Mouse (Mus musculus) testis, adult 2 months (tissue): ENCODE data around the gene Gm42878. TPM values are rescaled to one million over a fixed set of nuclear protein-coding genes. Genes with fewer than 3 reads are reported as not detected.
A peak's percentile ranks its signal among the peaks of the same experiment; 100 is the strongest.
"Not testable (repeated sequence)": the region's sequence is repeated elsewhere in the genome, so short reads cannot be mapped to it uniquely, and the experiment has no call there.

Experiments
- H3K27ac ChIP-seq: fragments of 200-500 bp; 2 replicates; pipeline ENCODE4 v1.5.1; 2012; ENCODE audit warnings: low read depth, low read length; ENCODE audit not compliant: control insufficient read depth, insufficient read depth
- H3K27me3 ChIP-seq: fragments of 200-500 bp; 2 replicates; pipeline ENCODE4 v1.6.1; 2012; ENCODE audit warnings: mild to moderate bottlenecking, low read length, moderate library complexity; ENCODE audit not compliant: control insufficient read depth, insufficient read depth
- H3K36me3 ChIP-seq: fragments of 200-500 bp; 2 replicates; pipeline ENCODE4 v1.6.1; 2012; ENCODE audit warnings: mild to moderate bottlenecking, low read length; ENCODE audit not compliant: control insufficient read depth, insufficient read depth
- H3K4me1 ChIP-seq: fragments of 200-500 bp; 2 replicates; pipeline ENCODE4 v1.6.1; 2012; ENCODE audit warnings: low read length; ENCODE audit not compliant: control insufficient read depth, insufficient read depth
- H3K4me3 ChIP-seq: fragments of 200-500 bp; 2 replicates; pipeline ENCODE4 v1.5.1; 2012; ENCODE audit warnings: low read depth, mild to moderate bottlenecking, low read length, moderate library complexity, mixed read lengths; ENCODE audit not compliant: control insufficient read depth
- CTCF ChIP-seq: fragments of 200-500 bp; IDR thresholded peaks from 2 replicates; pipeline ENCODE4 v1.5.1; 2012; ENCODE audit warnings: low read depth, mild to moderate bottlenecking, inconsistent platforms, low read length, moderate library complexity; ENCODE audit not compliant: control insufficient read depth, insufficient read depth, insufficient replicate concordance
- POLR2A ChIP-seq: fragments of 200-500 bp; IDR thresholded peaks from 2 replicates; pipeline ENCODE4 v1.6.1; 2012; ENCODE audit warnings: low read depth, mild to moderate bottlenecking, inconsistent platforms, low read length, moderate library complexity; ENCODE audit not compliant: control insufficient read depth
- polyA plus RNA-seq: library from polyadenylated mRNA; depleted of rRNA; stranded (reverse); fragments of >200 nt; gene quantifications from 2 replicates; pipeline ENCODE4 v1.2.3, GENCODE M21; 2012

Gene Gm42878
- polyA plus RNA-seq, 1 experiment: 0.14 TPM

DNA sequence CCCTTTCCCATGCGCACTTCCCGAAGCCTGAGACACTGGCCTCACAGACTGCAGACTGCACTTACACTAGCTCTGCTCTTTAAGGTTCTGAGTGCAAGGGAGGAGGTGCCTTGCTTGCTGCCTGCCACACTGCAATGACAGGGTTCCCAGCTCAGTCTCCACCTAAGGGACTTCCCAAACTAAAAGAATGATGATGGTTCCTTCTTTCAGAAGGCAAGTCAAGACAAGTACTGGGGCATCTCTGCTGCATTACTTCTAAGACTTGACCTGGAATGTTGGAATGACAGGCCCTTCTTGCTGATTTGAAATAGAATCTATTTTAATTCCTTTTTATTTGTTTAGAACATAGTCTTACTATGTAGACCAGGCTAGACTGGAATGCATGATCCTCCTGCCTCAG is 7.7 kb downstream of the Gm42878 start:
- no peaks in the 10 kb centered on the region for H3K27me3 ChIP-seq
- H3K4me1 ChIP-seq: peaks cover 5% of the 10 kb centered on the region
- H3K27ac ChIP-seq: no peak overlapping the region
- TF ChIP-seq CTCF: no peak
- no peak for TF ChIP-seq POLR2A
- no peaks in the 10 kb centered on the region; the same call in 1 of the 2 replicates for H3K36me3 ChIP-seq
- no peak overlapping the region for H3K4me3 ChIP-seq

DNA sequence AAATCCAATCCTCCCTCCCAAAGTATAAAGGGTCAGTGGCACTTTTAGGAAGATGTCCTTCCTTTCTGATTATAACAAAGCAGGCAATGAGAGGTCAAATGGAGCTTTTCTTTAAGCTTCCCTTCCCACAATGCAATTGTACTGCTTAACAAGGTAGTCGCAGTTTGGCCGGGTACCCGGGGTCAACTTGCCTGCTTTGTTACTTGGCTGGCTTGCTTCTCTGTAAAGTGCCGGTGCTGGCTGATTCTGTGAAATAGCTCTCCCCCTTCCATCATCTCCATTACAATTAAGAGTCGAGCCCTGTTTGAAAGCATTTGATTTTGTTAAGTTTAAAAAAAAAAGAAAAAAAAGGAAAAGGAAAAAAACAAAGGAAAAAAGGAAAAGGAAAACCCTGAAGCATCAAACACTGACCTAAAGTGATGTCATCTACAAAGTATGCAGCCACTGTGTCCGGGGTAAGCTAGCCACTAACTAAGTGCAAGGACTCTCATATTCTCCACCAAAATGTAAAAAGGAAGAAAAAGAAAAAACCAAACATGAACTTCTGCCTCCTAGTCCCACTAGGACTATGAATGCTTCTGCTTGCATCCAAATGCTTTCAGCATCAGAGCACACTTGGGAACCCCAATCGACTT is 8.2 kb downstream of the Gm42878 start:
- Histone ChIP-seq H3K27ac (no peak overlapping the region), H3K27me3 (no peaks in the 10 kb centered on the region), H3K36me3 (no peaks in the 10 kb centered on the region; the same call in 1 of the 2 replicates), H3K4me1 (no peaks in the 10 kb centered on the region), H3K4me3 (no peak overlapping the region)
- no peak for TF ChIP-seq CTCF
- no peak for TF ChIP-seq POLR2A

DNA sequence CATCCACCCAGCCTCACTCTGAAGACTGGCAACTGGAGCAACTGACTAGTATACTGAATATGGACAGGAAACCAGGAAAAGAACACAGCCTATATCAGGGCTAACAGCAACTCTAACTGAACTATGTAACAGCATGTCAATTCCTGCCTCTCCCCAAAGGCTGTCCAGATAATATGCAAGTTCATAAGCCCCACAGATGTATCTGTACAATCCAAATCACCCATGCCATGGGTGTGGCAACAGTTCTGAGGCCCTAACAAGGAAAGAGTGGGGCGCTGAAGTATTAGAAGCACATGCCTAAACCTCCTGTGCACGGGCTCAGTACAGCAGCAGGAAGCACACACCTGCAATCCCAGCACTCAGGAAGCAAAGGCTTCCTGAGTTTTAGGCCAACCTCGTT is 10.2 kb downstream of the Gm42878 start:
- H3K36me3 ChIP-seq: peaks cover 2% of the 10 kb centered on the region
- TF ChIP-seq CTCF (no peak), POLR2A (no peak)
- no peak overlapping the region for H3K4me3 ChIP-seq
- no peak overlapping the region for H3K27ac ChIP-seq
- no peaks in the 10 kb centered on the region for H3K4me1 ChIP-seq
- H3K27me3 ChIP-seq: no peaks in the 10 kb centered on the region

DNA sequence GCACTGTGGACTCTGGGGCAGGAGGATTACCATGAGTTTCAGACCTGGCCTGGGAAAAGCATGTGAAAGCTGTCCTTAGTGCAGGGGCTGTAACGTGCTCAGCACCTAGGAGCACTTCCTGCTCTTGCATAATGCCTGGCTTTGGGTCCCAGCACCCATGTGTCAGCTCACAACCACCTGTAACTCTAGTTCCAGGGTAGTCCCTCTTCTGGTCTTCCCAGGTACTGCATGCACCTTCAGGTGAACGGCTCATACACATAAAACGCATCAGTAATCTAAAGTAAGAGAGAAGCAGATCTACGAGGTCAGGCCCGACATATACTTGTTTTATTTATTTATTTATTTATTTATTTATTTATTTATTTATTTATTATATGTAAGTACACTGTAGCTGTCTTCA is 10.8 kb downstream of the Gm42878 start:
- TF ChIP-seq POLR2A (no peak), CTCF (peak; percentile 25; the same call in 1 of the 2 replicates)

DNA sequence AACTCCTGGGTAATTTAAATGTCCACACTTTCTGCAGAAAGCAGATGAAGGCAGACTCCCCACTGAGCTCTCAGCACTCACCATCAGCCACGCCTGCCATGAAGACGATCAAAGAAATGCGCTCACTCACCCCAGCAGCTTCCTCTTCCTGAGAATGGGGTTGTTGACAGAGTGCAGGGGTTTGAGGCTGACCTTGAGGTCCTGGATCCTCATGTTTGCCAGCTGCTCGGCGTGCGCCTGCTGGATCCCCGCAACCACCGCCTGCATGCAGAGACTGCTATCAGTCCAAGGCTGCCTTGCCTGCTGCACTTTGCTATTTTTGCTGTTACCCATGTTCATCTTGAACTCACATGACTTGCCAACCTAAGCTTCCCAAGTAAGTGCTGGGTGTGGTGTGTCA is 18.3 kb downstream of the Gm42878 start:
- H3K4me1 ChIP-seq: no peaks in the 10 kb centered on the region
- H3K27ac ChIP-seq: no peak overlapping the region
- H3K4me3 ChIP-seq: peak overlapping the region; percentile 3; the same call in 1 of the 2 replicates
- H3K27me3 ChIP-seq: no peaks in the 10 kb centered on the region
- peaks cover 4% of the 10 kb centered on the region for H3K36me3 ChIP-seq
- TF ChIP-seq CTCF (no peak), POLR2A (no peak)

More for the DNA sequence above, 10.8 kb downstream of the Gm42878 start:
- Histone ChIP-seq H3K4me3 (no peak overlapping the region), H3K36me3 (peaks cover 2% of the 10 kb centered on the region), H3K27me3 (no peaks in the 10 kb centered on the region), H3K4me1 (no peaks in the 10 kb centered on the region), H3K27ac (no peak overlapping the region)

DNA sequence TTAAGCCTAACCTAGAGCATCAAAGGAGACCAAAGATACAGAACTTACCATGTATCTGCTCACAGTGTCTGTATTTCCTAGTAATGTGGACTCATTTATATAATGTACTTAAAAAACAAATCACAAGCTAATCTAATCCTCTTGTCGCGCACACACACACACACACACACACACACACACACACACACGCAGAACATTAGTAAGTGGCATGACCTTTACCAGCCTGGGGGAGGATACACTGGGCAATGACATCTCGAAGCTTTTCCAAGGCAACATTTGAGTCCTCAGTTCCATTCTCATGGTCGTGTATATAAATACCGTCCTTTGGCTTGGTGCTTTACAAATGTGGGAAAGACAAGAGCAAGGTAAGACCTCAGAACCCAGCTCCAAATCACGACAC is 18.8 kb downstream of the Gm42878 start:
- H3K27ac ChIP-seq: no peak overlapping the region

DNA sequence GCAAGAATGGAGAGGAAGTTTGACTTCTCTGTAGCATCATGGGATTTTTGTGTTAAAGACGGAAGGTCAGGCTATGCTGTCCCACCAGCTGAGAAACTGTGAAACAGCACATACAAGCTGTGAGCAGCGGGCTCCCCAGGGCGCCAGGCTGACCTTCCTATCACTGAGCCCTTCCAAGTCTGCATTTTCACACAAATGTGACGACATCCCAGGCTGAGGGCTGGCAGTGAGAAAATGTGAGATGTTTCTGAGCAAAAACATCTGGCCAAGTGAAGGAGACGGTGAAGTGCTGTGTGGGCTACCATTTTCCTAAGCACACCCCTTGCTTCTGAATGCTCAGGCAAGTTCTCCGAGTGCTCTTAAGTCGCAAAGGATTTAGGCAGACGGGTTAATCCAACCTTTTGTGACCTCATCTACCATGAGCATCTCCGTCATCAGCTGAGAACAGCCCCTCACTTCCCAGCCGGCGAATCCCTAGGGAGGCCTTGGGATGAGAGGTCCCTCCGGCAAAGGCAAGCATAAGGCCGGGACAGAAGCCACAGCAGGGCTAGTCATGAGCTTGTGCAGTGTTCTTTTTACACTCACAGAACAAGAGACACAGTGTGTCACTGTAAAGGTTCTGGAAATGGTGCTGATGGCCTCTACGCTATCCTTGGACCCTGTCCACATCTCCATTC is 19.4 kb downstream of the Gm42878 start:
- Histone ChIP-seq H3K27me3 (no peaks in the 10 kb centered on the region), H3K4me3 (peak overlapping the region; percentile 60), H3K4me1 (no peaks in the 10 kb centered on the region; the same call in 1 of the 2 replicates), H3K36me3 (peaks cover 3% of the 10 kb centered on the region), H3K27ac (no peak overlapping the region)
- TF ChIP-seq CTCF (no peak), POLR2A (no peak)

More for the DNA sequence above, 18.8 kb downstream of the Gm42878 start:
- TF ChIP-seq POLR2A (no peak), CTCF (no peak)
- H3K27me3 ChIP-seq: no peaks in the 10 kb centered on the region
- no peaks in the 10 kb centered on the region for H3K4me1 ChIP-seq
- H3K36me3 ChIP-seq: peaks cover 4% of the 10 kb centered on the region
- H3K4me3 ChIP-seq: peak overlapping the region; percentile 60; the same call in 1 of the 2 replicates

DNA sequence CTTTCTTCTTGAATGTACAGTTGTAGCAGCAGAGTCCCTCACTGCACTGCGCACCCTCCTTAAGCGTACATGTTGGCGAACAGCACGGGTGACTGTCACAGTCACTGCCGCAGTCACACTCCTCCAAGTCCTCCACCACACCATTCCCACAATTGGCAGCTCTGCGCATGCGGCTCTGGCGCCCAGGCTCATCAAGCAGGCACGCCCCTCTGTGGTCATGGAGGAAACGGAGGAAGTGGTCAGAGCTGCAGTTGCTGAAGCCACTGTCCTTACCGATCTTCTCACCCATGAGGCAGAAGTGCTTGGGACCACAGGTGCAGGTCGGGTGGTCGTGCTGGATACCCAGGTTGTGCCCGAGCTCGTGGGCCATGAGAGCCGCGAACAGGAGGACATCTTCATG is 25.5 kb downstream of the Gm42878 start:
- not testable (repeated sequence) for H3K36me3 ChIP-seq, H3K27ac ChIP-seq, H3K4me1 ChIP-seq, H3K27me3 ChIP-seq
- peak overlapping the region; percentile 82 for H3K4me3 ChIP-seq
- TF ChIP-seq POLR2A: peak; percentile 68; the same call in 1 of the 2 replicates
